Mouse (Mus musculus) ES-E14 (cell line): ENCODE data around the gene Psmc3ip. TPM values are rescaled to one million over a fixed set of nuclear protein-coding genes. Genes with fewer than 3 reads are reported as not detected.

Experiments used
- DNase-seq: peaks from one replicate; pipeline ENCODE4 v3.0.0-alpha.2; 2013; ENCODE audit warnings: low read depth, low spot score
- H3K27ac ChIP-seq: 2 replicates; pipeline ENCODE4 v1.5.1; 2012; ENCODE audit warnings: low read depth, mild to moderate bottlenecking, low read length, moderate library complexity, mixed read lengths; ENCODE audit not compliant: poor library complexity, insufficient read depth, severe bottlenecking
- H3K36me3 ChIP-seq: 2 replicates; pipeline ENCODE4 v1.6.1; 2012; ENCODE audit warnings: mild to moderate bottlenecking, low read length, moderate library complexity, mixed read lengths; ENCODE audit not compliant: control insufficient read depth, poor library complexity, insufficient read depth, severe bottlenecking
- H3K4me1 ChIP-seq, 2 experiments: fragments of 150-350 bp in 1 of 2; sonication (generic) in 1 of 2; 2 replicates each; pipeline ENCODE4 v1.6.1; 2012; ENCODE audit warnings: low read length in 2 of 2, mild to moderate bottlenecking in 1 of 2, mixed read lengths in 1 of 2; ENCODE audit not compliant: control insufficient read depth in 2 of 2, insufficient read depth in 2 of 2, poor library complexity in 1 of 2
- H3K4me3 ChIP-seq, 2 experiments: fragments of 150-350 bp in 1 of 2; sonication (generic) in 1 of 2; 2 replicates each; pipeline ENCODE4 v1.5.1; 2012; ENCODE audit warnings: low read length in 2 of 2, low read depth in 1 of 2, mild to moderate bottlenecking in 1 of 2, mixed read lengths in 1 of 2; ENCODE audit not compliant: insufficient read depth in 1 of 2, poor library complexity in 1 of 2, severe bottlenecking in 1 of 2
- H3K9ac ChIP-seq: 2 replicates; pipeline ENCODE4 v1.6.1; 2012; ENCODE audit warnings: low read depth, mild to moderate bottlenecking, low read length, mixed read lengths; ENCODE audit not compliant: poor library complexity, insufficient read depth, severe bottlenecking
- H3K9me3 ChIP-seq: fragments of 150-350 bp; sonication (generic); 2 replicates; pipeline ENCODE4 v1.6.1; 2012; ENCODE audit warnings: low read depth, mild to moderate bottlenecking, low read length; ENCODE audit not compliant: control insufficient read depth, insufficient read depth
- CHD2 ChIP-seq: IDR thresholded peaks from 2 replicates; pipeline ENCODE4 v1.6.1; 2014; ENCODE audit warnings: mild to moderate bottlenecking, low read depth, low read length, inconsistent platforms
- HCFC1 ChIP-seq: IDR thresholded peaks from 2 replicates; pipeline ENCODE4 v1.6.1; 2012; ENCODE audit warnings: low read length, inconsistent platforms, borderline replicate concordance; ENCODE audit not compliant: insufficient read depth
- MAFK ChIP-seq: IDR thresholded peaks from 2 replicates; pipeline ENCODE4 v1.6.1; 2014; ENCODE audit warnings: mild to moderate bottlenecking, low read depth, low read length, inconsistent platforms; ENCODE audit not compliant: insufficient read depth
- ZC3H11A ChIP-seq: IDR thresholded peaks from 2 replicates; pipeline ENCODE4 v1.6.1; 2012; ENCODE audit warnings: low read depth, mild to moderate bottlenecking, inconsistent platforms, low read length, borderline replicate concordance
- ZNF384 ChIP-seq: IDR thresholded peaks from 2 replicates; pipeline ENCODE4 v1.6.1; 2012; ENCODE audit warnings: low read depth, low read length, inconsistent platforms
- in situ Hi-C, 2 experiments: fragments of 600-800 bp; cut with MboI; formaldehyde crosslinking; loops; one replicate each; pipeline ENCODE4 v1.15.1; 2025; ENCODE audit warnings: low sequenced_read_pairs in 2 of 2, inconsistent platforms in 1 of 2; ENCODE audit not compliant: unreplicated experiment in 2 of 2
- total RNA-seq: library from RNA; depleted of rRNA; stranded (reverse); fragments of 300-350 nt; gene quantifications from 2 replicates; pipeline ENCODE4 v1.2.3, GENCODE M21; 2012; rRNA removed

Gene Psmc3ip
- 20.6 and 31.5 TPM in 2 replicates for total RNA-seq

DNA sequence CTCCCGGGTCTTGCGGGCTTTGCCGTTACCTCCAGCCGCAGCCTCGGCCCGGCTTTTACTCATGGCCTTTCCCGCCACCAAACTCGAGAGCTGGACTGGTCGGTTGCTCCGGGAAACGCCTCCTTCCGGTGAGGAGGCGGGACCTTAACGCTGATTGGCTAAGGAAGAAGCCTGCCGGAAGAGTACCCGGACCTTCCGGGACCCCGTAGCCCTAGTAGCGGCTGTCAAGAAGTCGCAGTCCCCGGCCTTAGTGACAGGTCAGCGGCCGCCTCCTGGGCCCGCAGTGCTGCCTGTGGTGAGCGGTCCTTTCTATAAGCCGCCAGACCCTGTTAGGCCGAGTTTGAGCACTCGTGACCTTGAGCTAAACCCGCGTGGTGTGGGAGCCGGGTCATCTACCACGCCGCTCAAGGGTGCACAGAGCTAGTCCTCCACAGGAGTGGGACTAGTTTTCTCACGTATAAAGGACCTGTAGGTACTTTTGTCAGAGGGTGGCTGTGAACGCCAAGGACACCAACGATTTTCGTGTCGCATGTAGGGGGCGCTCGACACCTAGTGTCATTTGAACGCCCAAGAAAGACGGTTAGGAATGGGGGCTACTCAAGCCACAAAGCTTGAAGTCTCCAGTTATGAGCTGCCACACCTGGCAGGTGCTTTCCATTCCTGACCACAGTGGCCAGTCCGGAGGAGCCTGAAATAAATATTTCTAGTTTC is at the start of gene Psmc3ip:
TSS of gene Psmc3ip (minus strand) at position 123 of the 711 bp plus-strand sequence.
- peaks cover 45% of the 10 kb centered on the region for H3K36me3 ChIP-seq
- no peaks in the 10 kb centered on the region for H3K9me3 ChIP-seq
- H3K27ac ChIP-seq = peak within 1 kb of the TSS; percentile 24; the same call in 1 of the 2 replicates
- DNase-seq = peak; percentile 94
- in situ Hi-C loops = no loop called here
- H3K4me1 ChIP-seq = peaks cover 0 to 3% of the 10 kb centered on the region in 2 experiments; a peak in 1 of 4 replicates
- peak within 1 kb of the TSS; percentile 82 to 91 for H3K4me3 ChIP-seq
- TF ChIP-seq MAFK (no peak), ZC3H11A (no peak), CHD2 (0 out of 2 replicates have a peak, but pooled peaks have one; percentile 38), ZNF384 (no peak)
- H3K9ac ChIP-seq = peak within 1 kb of the TSS; percentile 91

DNA sequence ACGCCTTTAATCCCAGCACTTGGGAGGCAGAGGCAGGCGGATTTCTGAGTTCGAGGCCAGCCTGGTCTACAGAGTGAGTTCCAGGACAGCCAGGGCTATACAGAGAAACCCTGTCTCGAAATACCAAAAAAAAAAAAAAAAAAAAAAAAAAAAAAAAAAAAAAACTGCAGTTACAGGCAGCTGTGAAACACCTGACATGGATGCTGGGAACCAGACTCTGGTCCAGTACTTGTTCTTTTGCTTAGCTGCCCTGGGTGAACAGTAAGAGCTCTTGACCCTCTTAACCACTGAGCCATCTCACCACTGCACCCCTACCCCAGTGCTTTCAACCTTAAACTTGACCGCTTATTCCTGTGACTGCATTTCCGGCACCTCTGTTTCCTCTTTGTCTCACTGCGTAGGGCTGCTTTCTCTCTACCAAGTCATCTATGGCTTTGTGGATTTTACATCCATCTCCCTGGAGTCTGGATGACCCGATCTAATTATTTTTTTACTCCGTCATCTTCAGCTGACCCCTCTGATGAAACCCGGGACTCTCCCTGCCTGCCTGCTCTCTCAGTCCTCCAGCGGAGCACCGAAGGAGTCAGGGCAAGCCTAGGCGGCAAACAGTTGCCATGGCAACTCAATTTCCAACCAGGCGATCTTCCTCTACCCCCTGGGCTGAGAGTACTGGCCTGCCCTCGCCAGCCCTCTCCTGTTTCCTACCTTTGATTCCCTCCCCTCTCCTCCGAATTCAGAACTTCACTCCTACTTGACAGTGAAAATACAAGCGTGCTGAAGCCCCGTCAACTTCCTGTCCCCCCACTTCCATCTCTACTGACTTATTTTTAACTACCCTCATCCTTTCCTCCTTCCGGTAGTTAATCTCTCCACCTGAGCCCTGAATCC is 48.3 kb upstream of the Psmc3ip start:
- TF ChIP-seq ZNF384 (peak; percentile 45; the same call in 1 of the 2 replicates), HCFC1 (no peak)
- no peak overlapping the region for H3K4me3 ChIP-seq
- no peaks in the 10 kb centered on the region for H3K9me3 ChIP-seq
- H3K27ac ChIP-seq = peak overlapping the region; percentile 42; the same call in 1 of the 2 replicates
- in situ Hi-C loops = no loop called here
- no peaks in the 10 kb centered on the region for H3K36me3 ChIP-seq
- peaks cover 2 to 12% of the 10 kb centered on the region in 2 experiments; a peak in 1 of 4 replicates for H3K4me1 ChIP-seq
- H3K9ac ChIP-seq = no peak overlapping the region; the same call in 1 of the 2 replicates
- DNase-seq = no peak

DNA sequence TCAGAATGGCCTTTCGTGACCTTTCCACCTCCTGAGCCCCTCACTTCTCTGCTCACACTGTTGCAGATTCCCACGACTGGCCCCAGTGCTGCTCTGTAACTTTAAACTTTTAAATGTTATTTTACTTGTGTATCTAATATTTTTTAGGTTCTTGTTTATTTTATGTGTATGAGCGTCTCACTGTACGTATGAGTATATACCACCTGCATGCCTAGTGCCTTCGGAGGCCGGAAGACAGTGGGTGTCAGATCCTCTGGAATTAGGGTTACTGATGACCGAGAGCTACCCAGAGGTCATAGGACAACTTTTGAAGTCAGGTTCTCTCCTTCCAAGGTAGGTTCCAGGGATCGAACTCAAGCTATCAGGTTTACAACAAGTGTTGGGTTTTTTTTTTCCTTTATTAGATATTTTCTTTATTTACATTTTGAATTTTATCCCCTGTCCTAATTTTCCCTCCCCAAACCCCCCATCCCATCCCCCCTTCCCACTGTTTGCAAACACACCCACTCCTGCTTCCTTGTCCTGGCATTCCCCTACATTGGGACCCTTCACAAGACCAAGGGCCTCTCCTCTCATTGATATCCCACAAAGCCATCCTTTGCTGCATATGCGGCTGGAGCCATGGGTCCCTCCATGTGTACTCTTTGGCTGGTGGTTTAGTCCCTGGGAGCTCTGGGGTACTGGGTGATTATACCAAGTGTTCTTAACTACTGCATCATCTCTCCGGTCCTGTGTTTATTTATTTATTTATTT is 47.2 kb upstream of the Psmc3ip start:
- Histone ChIP-seq H3K36me3 (no peaks in the 10 kb centered on the region), H3K4me1 (peaks cover 2 to 11% of the 10 kb centered on the region in 2 experiments; a peak in 1 of 4 replicates)

DNA sequence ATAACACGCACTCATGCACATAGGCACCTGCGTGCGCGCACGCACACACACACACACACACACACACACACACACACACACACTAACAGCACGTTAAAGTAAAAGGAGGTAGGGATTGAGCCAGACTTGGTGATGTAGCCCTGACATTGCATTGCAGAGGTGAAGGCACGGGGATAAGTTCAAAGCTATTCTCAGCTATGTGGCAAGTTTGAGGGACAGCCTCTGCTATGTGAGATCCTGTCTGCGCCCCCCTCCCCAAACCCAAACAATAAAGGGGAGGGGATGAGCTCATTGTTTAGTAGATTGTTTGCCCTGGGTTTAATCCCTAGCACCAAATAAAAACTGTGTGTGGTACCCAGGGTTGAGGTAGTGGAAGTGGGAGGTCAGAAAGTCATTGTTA is 45.9 kb upstream of the Psmc3ip start:
- in situ Hi-C loops = no loop called here

More for the DNA sequence above, 47.2 kb upstream of the Psmc3ip start:
- TF ChIP-seq HCFC1 (no peak), MAFK (no peak), ZNF384 (no peak), ZC3H11A (no peak), CHD2 (no peak)
- no peak for DNase-seq
- H3K9me3 ChIP-seq = no peaks in the 10 kb centered on the region
- H3K27ac ChIP-seq = no peak overlapping the region; the same call in 1 of the 2 replicates
- no peak overlapping the region for H3K4me3 ChIP-seq
- no peak overlapping the region for H3K9ac ChIP-seq
- in situ Hi-C loops = no loop called here

More for the DNA sequence above, 45.9 kb upstream of the Psmc3ip start:
- Histone ChIP-seq H3K9me3 (no peaks in the 10 kb centered on the region), H3K36me3 (no peaks in the 10 kb centered on the region), H3K4me3 (no peak overlapping the region), H3K27ac (no peak overlapping the region), H3K4me1 (peaks cover 2 to 11% of the 10 kb centered on the region in 2 experiments; a peak in 1 of 4 replicates), H3K9ac (no peak overlapping the region)
- TF ChIP-seq ZNF384 (no peak), ZC3H11A (no peak), HCFC1 (no peak), CHD2 (no peak), MAFK (no peak)
- no peak for DNase-seq
